Mouse (Mus musculus): ENCODE results near the gene Lhx5. TPM values are rescaled to one million over a fixed set of nuclear protein-coding genes. Genes with fewer than 3 reads are reported as not detected.

Lhx5 gene
- polyA plus RNA-seq, 1 experiment, result 0.38 TPM

- peaks cover 4% of the 10 kb centered on the region; the same call in 1 of the 2 replicates for H3K4me1 ChIP-seq (ENCODE audit: control insufficient read depth, insufficient read depth, insufficient read length, low read length)
- TF ChIP-seq CTCF (IDR thresholded peaks at IDR 0.05; ENCODE audit: extremely low read depth, insufficient read length, insufficient replicate concordance, low read depth, low read length), result no peak
- TF ChIP-seq POLR2A (IDR thresholded peaks at IDR 0.05; ENCODE audit: low read depth, low read length), result no peak
- no peak overlapping the region for H3K4me3 ChIP-seq (ENCODE audit: low read depth, low read length)
- peaks cover 85% of the 10 kb centered on the region for H3K27me3 ChIP-seq (ENCODE audit: control insufficient read depth, insufficient read depth, low read length)
- 5% methylated on average over 30 of the region's 30 CpGs for WGBS
- H3K36me3 ChIP-seq (ENCODE audit: control insufficient read depth, insufficient read depth, low read length), result no peaks in the 10 kb centered on the region
- H3K27ac ChIP-seq (ENCODE audit: insufficient read depth, low read depth, low read length), result no peak overlapping the region
Measured at GRCm38 (mm10) chr5:120431001-120431583, 407 bp upstream of the Lhx5 start.

- 2% methylated on average over 9 of the region's 9 CpGs for WGBS
- H3K4me1 ChIP-seq (ENCODE audit: control insufficient read depth, insufficient read depth, insufficient read length, low read length), result peaks cover 4% of the 10 kb centered on the region
- peaks cover 89% of the 10 kb centered on the region for H3K27me3 ChIP-seq (ENCODE audit: control insufficient read depth, insufficient read depth, low read length)
- no peak overlapping the region for H3K27ac ChIP-seq (ENCODE audit: insufficient read depth, low read depth, low read length)
- no peak overlapping the region for H3K4me3 ChIP-seq (ENCODE audit: low read depth, low read length)
- TF ChIP-seq CTCF (IDR thresholded peaks at IDR 0.05; ENCODE audit: extremely low read depth, insufficient read length, insufficient replicate concordance, low read depth, low read length), result no peak
- no peaks in the 10 kb centered on the region for H3K36me3 ChIP-seq (ENCODE audit: control insufficient read depth, insufficient read depth, low read length)
Measured at GRCm38 (mm10) chr5:120432486-120433015, 1.1 kb downstream of the Lhx5 start.

GRCm38 (mm10) chr5:120433135-120433760, 1.7 kb downstream of the Lhx5 start:
- Histone ChIP-seq H3K4me1 (ENCODE audit: control insufficient read depth, insufficient read depth, insufficient read length, low read length) (peaks cover 4% of the 10 kb centered on the region), H3K4me3 (ENCODE audit: low read depth, low read length) (no peak overlapping the region), H3K36me3 (ENCODE audit: control insufficient read depth, insufficient read depth, low read length) (no peaks in the 10 kb centered on the region), H3K27ac (ENCODE audit: insufficient read depth, low read depth, low read length) (no peak overlapping the region), H3K27me3 (ENCODE audit: control insufficient read depth, insufficient read depth, low read length) (peaks cover 90% of the 10 kb centered on the region)
- TF ChIP-seq POLR2A (IDR thresholded peaks at IDR 0.05; ENCODE audit: low read depth, low read length), result no peak
- no peak for TF ChIP-seq CTCF (IDR thresholded peaks at IDR 0.05; ENCODE audit: extremely low read depth, insufficient read length, insufficient replicate concordance, low read depth, low read length)
- WGBS, result 4% methylated on average over 13 of the region's 13 CpGs

- H3K4me3 ChIP-seq (ENCODE audit: low read depth, low read length), result no peak overlapping the region
- no peak overlapping the region for H3K27ac ChIP-seq (ENCODE audit: insufficient read depth, low read depth, low read length)
- WGBS, result 2% methylated on average over 21 of the region's 21 CpGs
- H3K36me3 ChIP-seq (ENCODE audit: control insufficient read depth, insufficient read depth, low read length), result no peaks in the 10 kb centered on the region
- peaks cover 94% of the 10 kb centered on the region for H3K27me3 ChIP-seq (ENCODE audit: control insufficient read depth, insufficient read depth, low read length)
- no peak for TF ChIP-seq POLR2A (IDR thresholded peaks at IDR 0.05; ENCODE audit: low read depth, low read length)
- TF ChIP-seq CTCF (IDR thresholded peaks at IDR 0.05; ENCODE audit: extremely low read depth, insufficient read length, insufficient replicate concordance, low read depth, low read length), result no peak
- peaks cover 4% of the 10 kb centered on the region for H3K4me1 ChIP-seq (ENCODE audit: control insufficient read depth, insufficient read depth, insufficient read length, low read length)
Measured at GRCm38 (mm10) chr5:120434231-120434735, 2.8 kb downstream of the Lhx5 start.

GRCm38 (mm10) chr5:120435006-120435681, 3.6 kb downstream of the Lhx5 start:
- 2% methylated on average over 44 of the region's 44 CpGs for WGBS
- peaks cover 7% of the 10 kb centered on the region for H3K4me1 ChIP-seq (ENCODE audit: control insufficient read depth, insufficient read depth, insufficient read length, low read length)
- H3K4me3 ChIP-seq (ENCODE audit: low read depth, low read length), result peak overlapping the region; percentile 64; the same call in 1 of the 2 replicates
- no peak overlapping the region for H3K27ac ChIP-seq (ENCODE audit: insufficient read depth, low read depth, low read length)
- peaks cover 95% of the 10 kb centered on the region for H3K27me3 ChIP-seq (ENCODE audit: control insufficient read depth, insufficient read depth, low read length)
- H3K36me3 ChIP-seq (ENCODE audit: control insufficient read depth, insufficient read depth, low read length), result no peaks in the 10 kb centered on the region
- TF ChIP-seq POLR2A (IDR thresholded peaks at IDR 0.05; ENCODE audit: low read depth, low read length) (no peak), CTCF (IDR thresholded peaks at IDR 0.05; ENCODE audit: extremely low read depth, insufficient read length, insufficient replicate concordance, low read depth, low read length) (no peak)

- 1% methylated on average over 47 of the region's 47 CpGs for WGBS
- H3K4me3 ChIP-seq (ENCODE audit: low read depth, low read length), result peak overlapping the region; percentile 64
- H3K27me3 ChIP-seq (ENCODE audit: control insufficient read depth, insufficient read depth, low read length), result peaks cover 93% of the 10 kb centered on the region
- no peaks in the 10 kb centered on the region for H3K36me3 ChIP-seq (ENCODE audit: control insufficient read depth, insufficient read depth, low read length)
- H3K27ac ChIP-seq (ENCODE audit: insufficient read depth, low read depth, low read length), result no peak overlapping the region
- H3K4me1 ChIP-seq (ENCODE audit: control insufficient read depth, insufficient read depth, insufficient read length, low read length), result peaks cover 10% of the 10 kb centered on the region
- no peak for TF ChIP-seq POLR2A (IDR thresholded peaks at IDR 0.05; ENCODE audit: low read depth, low read length)
Measured at GRCm38 (mm10) chr5:120435731-120436501, 4.4 kb downstream of the Lhx5 start.
